Mouse (Mus musculus) layer of hippocampus, postnatal 36 days (tissue): ENCODE measurements around the gene Pgrmc2. TPM values are rescaled to one million over a fixed set of nuclear protein-coding genes. Genes with fewer than 3 reads are reported as not detected.
A peak's percentile ranks its signal among the peaks of the same experiment; 100 is the strongest.

ENCODE experiments used
- DNase-seq, 2 experiments: peaks; one replicate each; pipeline ENCODE4 v3.0.0; 2022
- total RNA-seq, 2 experiments: library from RNA; stranded (reverse); gene quantifications; 2 replicates each; pipeline ENCODE4 v1.2.3; 2021

The Pgrmc2 gene
- total RNA-seq, 2 experiments from 2014 or later: 54.1 to 55.0 TPM

GRCm38 (mm10) chr3:41065320-41065719 lies 17.5 kb downstream of the Pgrmc2 start:
- DNase-seq: no peak

- no peak for DNase-seq
These were observed 20.1 kb downstream of the Pgrmc2 start for GRCm38 (mm10) chr3:41062758-41063157.

GRCm38 (mm10) chr3:41061831-41062565 lies 20.8 kb downstream of the Pgrmc2 start:
- DNase-seq: no peak

- no peak for DNase-seq
These were observed 23.6 kb downstream of the Pgrmc2 start for GRCm38 (mm10) chr3:41059249-41059648.

GRCm38 (mm10) chr3:41058395-41058794 lies 24.5 kb downstream of the Pgrmc2 start:
- DNase-seq: peak; percentile 40 to 45

GRCm38 (mm10) chr3:41053334-41053733 lies 29.5 kb downstream of the Pgrmc2 start:
- DNase-seq: no peak

- DNase-seq: no peak
These were observed 35.0 kb downstream of the Pgrmc2 start for GRCm38 (mm10) chr3:41047838-41048237.

- no peak for DNase-seq
These were observed 39.0 kb downstream of the Pgrmc2 start for GRCm38 (mm10) chr3:41043756-41044354.

GRCm38 (mm10) chr3:41042195-41042938 lies 40.5 kb downstream of the Pgrmc2 start:
- DNase-seq: no peak

- DNase-seq: no peak
These were observed 41.6 kb downstream of the Pgrmc2 start for GRCm38 (mm10) chr3:41041241-41041640.

- DNase-seq: no peak
These were observed 44.4 kb downstream of the Pgrmc2 start for GRCm38 (mm10) chr3:41038297-41038916.

GRCm38 (mm10) chr3:41031286-41032210 lies 51.3 kb downstream of the Pgrmc2 start:
- DNase-seq: no peak

GRCm38 (mm10) chr3:41030705-41031104 lies 52.1 kb downstream of the Pgrmc2 start:
- DNase-seq: no peak

GRCm38 (mm10) chr3:41021980-41022379 lies 60.9 kb downstream of the Pgrmc2 start:
- DNase-seq: peak; percentile 26 to 48

GRCm38 (mm10) chr3:41020687-41021086 lies 62.2 kb downstream of the Pgrmc2 start:
- no peak for DNase-seq

- DNase-seq: no peak
These were observed 64.7 kb downstream of the Pgrmc2 start for GRCm38 (mm10) chr3:41018022-41018608.

Other genes with a start within 250 kb of the Pgrmc2 start
- 10 to 100 TPM; 19.3 to 22.3 TPM for gene Mfsd8, start 236.2 kb downstream of the Pgrmc2 start, total RNA-seq
- gene Abhd18, start 236.1 kb downstream of the Pgrmc2 start, total RNA-seq: 10 to 100 TPM; 12.0 to 12.4 TPM
- under 1 TPM in 1 of 2 experiments, not detected in 1; 0.25 TPM for gene 1700034I23Rik, start 180.5 kb downstream of the Pgrmc2 start, total RNA-seq
- gene Larp1b, start 133.2 kb downstream of the Pgrmc2 start, total RNA-seq: 10 to 100 TPM; 15.3 to 16.3 TPM